Mouse (Mus musculus): ENCODE measurements at regions not wholly inside any gene's neighbourhood (a gene's known extent, or its start where the extent isn't known, plus 50 kb on each side); places are given as distances from the start of the nearest gene placed in this dataset.

DNA sequence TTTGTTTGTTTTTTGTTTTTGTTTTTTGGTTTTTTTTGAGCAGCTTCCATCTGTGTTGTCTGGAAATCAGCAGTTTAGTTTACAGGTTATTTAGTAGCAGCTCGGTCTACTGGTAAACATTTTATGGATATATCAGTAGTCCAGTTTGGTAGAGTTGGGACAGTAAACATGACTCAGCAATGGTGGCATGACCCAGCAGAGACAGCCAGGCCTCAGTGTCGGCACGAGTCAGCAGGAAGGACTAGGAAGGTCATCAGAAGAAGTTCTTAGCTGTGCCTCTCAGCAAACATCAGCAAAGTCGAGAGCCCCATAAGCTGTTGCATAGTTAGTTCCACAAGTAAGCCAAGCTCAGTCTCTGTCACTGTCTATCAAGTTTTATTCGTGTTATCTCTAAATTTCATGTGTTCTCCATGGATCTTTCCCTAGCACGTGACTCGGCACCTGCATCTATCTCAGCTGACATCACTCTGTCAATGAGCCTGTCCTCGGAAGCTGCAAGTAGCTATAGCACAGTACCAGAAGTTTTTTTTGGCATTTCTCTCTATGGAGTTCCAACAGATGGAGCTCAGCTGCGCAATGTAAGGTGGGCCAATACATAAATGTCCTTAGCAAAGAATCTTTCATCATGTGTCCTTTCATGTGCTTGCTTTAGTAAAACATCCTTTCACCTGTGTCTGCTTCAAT is 71.3 kb downstream of the Ackr3 start:
- TF ChIP-seq POLR2A (IDR thresholded peaks at IDR 0.05; ENCODE audit: low read depth, low read length) (no peak), CTCF (IDR thresholded peaks at IDR 0.05; ENCODE audit: extremely low read depth, insufficient read depth, insufficient read length, insufficient replicate concordance) (no peak)
